Mouse (Mus musculus): ENCODE measurements around the gene Rps6ka5. TPM values are rescaled to one million over a fixed set of nuclear protein-coding genes. Genes with fewer than 3 reads are reported as not detected.

Rps6ka5 gene
- total RNA-seq (2017) = 51.6 and 55.7 TPM in 2 replicates

DNA sequence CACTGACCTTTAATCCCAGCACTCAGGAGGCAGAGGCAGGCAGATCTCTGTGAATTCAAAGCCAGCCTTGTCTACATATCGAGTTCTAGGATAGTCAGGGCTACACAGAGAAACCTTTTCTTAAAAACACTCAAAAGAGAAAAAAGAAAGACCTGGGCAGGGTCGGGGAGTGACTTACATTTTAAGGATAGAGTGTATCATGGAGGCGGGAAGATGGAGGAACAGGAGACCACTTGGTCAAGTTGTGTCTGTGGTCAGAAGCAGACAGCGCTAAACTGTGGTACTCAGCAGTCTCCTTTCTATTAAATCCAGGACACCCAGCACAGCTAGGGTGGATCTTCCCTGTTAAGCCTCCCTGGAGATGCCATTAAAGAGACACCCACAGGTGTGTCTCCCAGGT, at the start of gene Rps6ka5:
Gene Rps6ka5 (minus strand): TSS at position 333 of the 400 bp plus-strand sequence.
- no peak for ATAC-seq (ENCODE audit: extremely low read depth, insufficient number of reproducible peaks, low FRiP score, poor library complexity, severe bottlenecking)

GRCm38 (mm10) chr12:100775911-100776581, 49.3 kb upstream of the Rps6ka5 start:
- ATAC-seq (ENCODE audit: extremely low read depth, insufficient number of reproducible peaks, low FRiP score, poor library complexity, severe bottlenecking) = peak; percentile 31; the same call in 1 of the 2 replicates

DNA sequence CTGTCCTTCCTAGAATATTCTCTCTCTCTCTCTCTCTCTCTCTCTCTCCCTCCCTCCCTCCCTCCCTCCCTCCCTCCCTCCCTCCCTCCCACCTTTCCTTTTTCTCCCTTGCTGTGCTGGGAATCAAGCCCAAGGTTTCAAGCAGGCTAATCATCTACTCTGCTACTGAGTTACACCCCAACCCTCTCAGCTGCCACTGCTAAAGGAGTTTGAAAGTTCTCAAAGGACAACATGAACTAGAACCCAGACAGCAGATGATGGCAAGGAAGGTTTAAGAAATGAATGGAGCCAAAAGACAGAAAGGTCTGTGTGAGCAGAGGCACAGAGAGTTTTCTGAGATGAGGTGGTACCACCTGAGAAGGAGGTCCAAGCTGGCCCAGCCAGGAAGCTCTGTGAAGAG, 48.5 kb upstream of the Rps6ka5 start:
- no peak for ATAC-seq (ENCODE audit: extremely low read depth, insufficient number of reproducible peaks, low FRiP score, poor library complexity, severe bottlenecking)

- ATAC-seq (ENCODE audit: extremely low read depth, insufficient number of reproducible peaks, low FRiP score, poor library complexity, severe bottlenecking) = no peak
These were observed 48.0 kb upstream of the Rps6ka5 start for GRCm38 (mm10) chr12:100774756-100775155.

- peak; percentile 44; the same call in 1 of the 2 replicates for ATAC-seq (ENCODE audit: extremely low read depth, insufficient number of reproducible peaks, low FRiP score, poor library complexity, severe bottlenecking)
These were observed 45.6 kb upstream of the Rps6ka5 start for GRCm38 (mm10) chr12:100772230-100772984.

DNA sequence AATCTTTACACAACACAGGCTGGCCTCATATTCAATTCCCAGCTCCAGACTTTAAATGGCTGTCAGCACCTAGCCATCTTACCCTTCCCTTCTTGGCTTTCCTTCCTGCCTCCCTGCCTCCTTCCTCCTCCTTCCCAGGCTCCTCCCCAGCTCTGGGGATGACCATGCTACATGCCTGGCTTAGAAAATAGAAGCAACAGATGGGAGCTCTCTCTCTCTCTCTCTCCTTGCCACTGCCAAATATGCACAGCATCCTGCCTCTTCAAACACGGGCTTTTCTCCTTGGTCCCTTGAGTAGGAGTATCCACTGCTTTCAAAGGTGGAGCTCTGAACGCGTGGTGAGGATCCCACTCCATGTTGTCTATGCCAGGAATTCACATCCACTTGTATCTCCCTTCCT, 44.0 kb upstream of the Rps6ka5 start:
- no peak for ATAC-seq (ENCODE audit: extremely low read depth, insufficient number of reproducible peaks, low FRiP score, poor library complexity, severe bottlenecking)

- ATAC-seq (ENCODE audit: extremely low read depth, insufficient number of reproducible peaks, low FRiP score, poor library complexity, severe bottlenecking) = no peak
These were observed 43.1 kb upstream of the Rps6ka5 start for GRCm38 (mm10) chr12:100769871-100770270.

- 0 out of 2 replicates have a peak, but pooled peaks have one; percentile 16 for ATAC-seq (ENCODE audit: extremely low read depth, insufficient number of reproducible peaks, low FRiP score, poor library complexity, severe bottlenecking)
These were observed 37.7 kb upstream of the Rps6ka5 start for GRCm38 (mm10) chr12:100764329-100765018.

DNA sequence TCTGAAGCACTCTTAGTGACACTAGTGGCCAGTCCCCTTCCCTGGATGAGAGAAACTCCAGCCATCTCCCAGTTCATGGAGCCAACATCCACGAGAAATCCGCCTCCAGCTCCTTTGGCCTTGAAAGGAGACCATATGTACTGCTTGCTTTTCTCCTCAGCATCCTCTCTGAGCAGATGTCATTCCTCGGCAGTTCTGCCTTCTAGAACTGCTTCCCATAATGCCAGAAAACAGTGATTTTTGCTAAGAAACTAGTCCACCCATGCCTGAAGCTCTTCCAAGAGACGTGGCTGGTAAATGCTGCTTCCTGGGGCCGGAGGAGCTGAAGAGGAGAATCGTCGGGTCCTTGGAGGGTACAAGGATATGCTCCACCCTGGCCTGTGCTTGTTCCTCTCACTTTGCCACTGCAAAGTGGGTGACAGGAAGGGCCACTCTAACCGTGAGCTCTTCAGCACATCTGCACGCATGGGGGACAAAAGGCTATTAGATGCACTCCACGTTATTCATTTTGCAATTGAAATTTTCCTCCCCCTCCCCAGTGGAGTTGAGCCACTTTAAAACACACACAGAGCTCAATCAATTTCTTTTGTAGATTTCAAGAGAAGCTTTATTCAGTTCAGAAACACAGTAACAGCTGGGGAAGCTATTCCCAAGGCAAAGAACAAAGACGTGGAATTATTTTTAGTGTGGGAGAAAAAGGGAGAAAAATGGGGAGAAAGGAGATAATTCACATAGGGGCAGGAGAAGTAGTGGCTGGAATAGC, 36.1 kb upstream of the Rps6ka5 start:
- no peak for ATAC-seq (ENCODE audit: extremely low read depth, insufficient number of reproducible peaks, low FRiP score, poor library complexity, severe bottlenecking)

DNA sequence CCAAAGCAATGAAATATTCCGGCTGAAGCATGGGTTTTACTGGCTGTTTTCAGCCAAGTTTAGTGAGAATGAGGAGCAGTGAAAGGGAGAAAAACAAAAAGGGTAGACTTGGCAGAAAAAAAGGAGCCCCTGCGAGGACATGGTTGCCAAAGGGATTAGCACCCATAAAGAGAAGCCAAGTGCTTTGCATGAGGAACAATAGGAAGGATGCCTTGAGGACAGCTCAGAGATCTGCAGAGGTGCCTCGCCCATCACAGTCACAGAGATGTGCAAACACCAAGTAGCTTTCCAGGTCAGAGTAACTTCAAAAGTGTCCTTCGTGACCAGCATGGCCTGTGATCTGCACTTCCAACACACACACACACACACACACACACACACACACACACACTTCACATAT, 30.6 kb upstream of the Rps6ka5 start:
- no peak for ATAC-seq (ENCODE audit: extremely low read depth, insufficient number of reproducible peaks, low FRiP score, poor library complexity, severe bottlenecking)

DNA sequence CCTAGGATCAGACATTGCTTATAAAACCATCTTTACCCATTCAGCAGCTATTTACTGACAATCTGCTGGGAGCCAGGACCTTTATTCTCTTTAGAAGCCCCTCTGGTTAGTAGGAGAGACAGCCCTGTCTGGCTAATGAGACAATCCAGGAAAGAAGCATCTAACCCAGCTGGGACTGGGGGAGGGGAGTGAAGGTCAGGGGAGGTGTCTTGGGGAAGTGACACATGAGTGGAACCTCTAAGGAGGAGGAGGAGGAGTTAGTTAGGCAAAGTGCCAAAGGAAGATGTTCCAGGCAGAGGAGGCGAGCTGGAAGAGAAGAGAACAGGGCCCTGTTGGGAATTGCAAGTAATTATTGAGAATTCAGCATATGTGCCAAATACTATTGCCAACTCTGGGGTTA, 26.9 kb upstream of the Rps6ka5 start:
- no peak for ATAC-seq (ENCODE audit: extremely low read depth, insufficient number of reproducible peaks, low FRiP score, poor library complexity, severe bottlenecking)

DNA sequence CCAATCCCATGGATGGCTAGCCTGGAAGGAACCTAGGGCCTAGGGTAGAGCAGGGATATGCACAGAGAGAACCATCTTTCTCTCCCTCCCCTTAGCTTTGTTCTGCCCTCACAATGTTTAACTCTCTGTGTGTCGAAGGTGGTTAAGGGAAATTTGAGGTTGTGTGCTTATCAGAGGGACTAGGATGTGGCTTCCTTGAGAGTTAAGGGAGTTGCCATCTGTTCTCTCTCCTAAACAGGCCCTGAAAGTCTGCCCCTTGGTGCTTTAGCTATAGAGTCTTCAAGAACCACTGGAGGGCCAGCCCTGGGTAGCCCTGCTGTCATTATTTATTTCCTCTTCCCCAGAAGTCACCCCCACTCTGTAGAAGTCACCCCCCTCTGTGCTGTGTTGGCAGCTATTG, 26.2 kb upstream of the Rps6ka5 start:
- ATAC-seq (ENCODE audit: extremely low read depth, insufficient number of reproducible peaks, low FRiP score, poor library complexity, severe bottlenecking) = no peak

- ATAC-seq (ENCODE audit: extremely low read depth, insufficient number of reproducible peaks, low FRiP score, poor library complexity, severe bottlenecking) = no peak
These were observed 15.7 kb upstream of the Rps6ka5 start for GRCm38 (mm10) chr12:100742468-100742867.

- no peak for ATAC-seq (ENCODE audit: extremely low read depth, insufficient number of reproducible peaks, low FRiP score, poor library complexity, severe bottlenecking)
These were observed 13.5 kb upstream of the Rps6ka5 start for GRCm38 (mm10) chr12:100740313-100740712.

GRCm38 (mm10) chr12:100739011-100739570, 12.3 kb upstream of the Rps6ka5 start:
- ATAC-seq (ENCODE audit: extremely low read depth, insufficient number of reproducible peaks, low FRiP score, poor library complexity, severe bottlenecking) = no peak

- ATAC-seq (ENCODE audit: extremely low read depth, insufficient number of reproducible peaks, low FRiP score, poor library complexity, severe bottlenecking) = no peak
These were observed 11.7 kb upstream of the Rps6ka5 start for GRCm38 (mm10) chr12:100738498-100738897.

GRCm38 (mm10) chr12:100735581-100735980, 8.8 kb upstream of the Rps6ka5 start:
- ATAC-seq (ENCODE audit: extremely low read depth, insufficient number of reproducible peaks, low FRiP score, poor library complexity, severe bottlenecking) = no peak

DNA sequence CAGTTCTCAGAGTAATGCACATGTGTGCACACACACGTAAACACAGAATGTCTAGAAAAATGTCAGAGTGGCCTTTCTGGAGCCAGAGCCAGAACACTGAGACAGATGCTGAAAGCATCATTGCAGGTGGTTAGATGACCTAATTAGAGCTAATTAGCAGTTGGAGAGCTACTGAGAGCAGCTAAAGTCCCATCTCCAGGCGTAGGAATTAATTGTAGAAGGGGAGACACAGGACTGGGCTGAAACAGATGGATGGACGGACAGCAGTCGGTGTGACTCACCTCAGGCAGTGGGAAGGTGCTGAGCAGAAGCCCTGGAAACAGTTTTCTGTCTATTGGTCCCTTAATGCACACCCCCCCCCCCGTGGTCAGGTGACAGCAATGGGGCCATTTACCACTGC, 8.4 kb upstream of the Rps6ka5 start:
- no peak for ATAC-seq (ENCODE audit: extremely low read depth, insufficient number of reproducible peaks, low FRiP score, poor library complexity, severe bottlenecking)

Data from neutrophil, adult 5-6 weeks (primary cell).